Mouse (Mus musculus) B cell, adult 2 months (primary cell): ENCODE measurements around the gene Cdr1.
A peak's percentile ranks its signal among the peaks of the same experiment; 100 is the strongest.

Source experiments
- DNase-seq, 2 experiments: peaks; one replicate each; pipeline ENCODE4 v3.0.0; 2022

Gene Cdr1

GRCm38 (mm10) chrX:61185458-61185857, at the start of gene Cdr1:
Gene Cdr1, minus strand, starts transcription at chrX:61185558.
- no peak for DNase-seq

GRCm38 (mm10) chrX:61185869-61186268, 511 bp upstream of the Cdr1 start:
- peak; percentile 1 to 12 for DNase-seq

GRCm38 (mm10) chrX:61166519-61166918, 18.8 kb downstream of the Cdr1 start:
- DNase-seq = peak in 1 of 2 experiments; percentile 17

- no peak for DNase-seq
These were observed 24.1 kb downstream of the Cdr1 start for GRCm38 (mm10) chrX:61161249-61161648.

GRCm38 (mm10) chrX:61154657-61155256, 30.6 kb downstream of the Cdr1 start:
- no peak for DNase-seq

- DNase-seq = no peak
These were observed 31.1 kb downstream of the Cdr1 start for GRCm38 (mm10) chrX:61154246-61154645.

GRCm38 (mm10) chrX:61146569-61146968, 38.8 kb downstream of the Cdr1 start:
- DNase-seq = no peak

- no peak for DNase-seq
These were observed 39.9 kb downstream of the Cdr1 start for GRCm38 (mm10) chrX:61145416-61145815.

DNA sequence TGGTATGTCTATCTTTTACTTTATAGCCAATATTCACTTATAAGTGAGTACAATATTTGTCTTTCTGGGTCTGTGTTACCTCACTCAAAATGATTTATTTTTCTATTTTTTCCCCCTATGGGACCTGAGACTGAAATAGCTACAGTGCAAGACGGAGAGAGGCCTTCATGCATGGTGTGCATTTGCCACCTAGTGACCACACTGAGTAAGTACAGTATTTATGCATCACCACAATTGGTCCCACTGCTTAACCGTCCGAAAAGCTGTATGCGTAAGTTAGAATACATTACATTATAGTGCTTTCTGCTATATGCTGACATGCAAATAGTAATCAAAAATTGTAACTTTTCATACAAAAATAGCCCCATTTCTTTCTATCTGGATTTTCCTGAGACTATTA, 50.8 kb downstream of the Cdr1 start:
- DNase-seq = no peak
